Mouse (Mus musculus): Measurements from ENCODE around the gene Dpysl4.

The Dpysl4 gene

GRCm38 (mm10) chr7:139085629-139086194 is at the start of gene Dpysl4:
Gene Dpysl4, plus strand, starts transcription at chr7:139086001.
- in situ Hi-C loops (cut with MboI, MseI), result no loop called here

- in situ Hi-C loops (cut with MboI, MseI), result no loop called here
These were observed 22.4 kb upstream of the Dpysl4 start for GRCm38 (mm10) chr7:139063406-139063805.

GRCm38 (mm10) chr7:139068182-139068623 is 17.6 kb upstream of the Dpysl4 start:
- in situ Hi-C loops (cut with MboI, MseI), result loop anchor here (5.0 kb wide), 1 partner anchor 46 kb away; no protein-coding TSS in a partner anchor

- in situ Hi-C loops (cut with MboI, MseI), result loop anchor here (10.0 kb wide), 1 partner anchor 1719 kb away; no protein-coding TSS in a partner anchor
These were observed 11.6 kb upstream of the Dpysl4 start for GRCm38 (mm10) chr7:139074189-139074588.

- in situ Hi-C loops (cut with MboI, MseI), result loop anchor here (10.0 kb wide), 1 partner anchor 1720 kb away; no protein-coding TSS in a partner anchor
These were observed 10.6 kb upstream of the Dpysl4 start for GRCm38 (mm10) chr7:139075054-139075794.

- in situ Hi-C loops (cut with MboI, MseI), result loop anchor here (10.0 kb wide), 1 partner anchor 1722 kb away; no protein-coding TSS in a partner anchor
These were observed 8.5 kb upstream of the Dpysl4 start for GRCm38 (mm10) chr7:139077283-139077682.

GRCm38 (mm10) chr7:139078181-139078580 is 7.6 kb upstream of the Dpysl4 start:
- in situ Hi-C loops (cut with MboI, MseI), result loop anchor here (10.0 kb wide), 1 partner anchor 1723 kb away; no protein-coding TSS in a partner anchor

- in situ Hi-C loops (cut with MboI, MseI), result loop anchor here (10.0 kb wide), 1 partner anchor 1724 kb away; no protein-coding TSS in a partner anchor
These were observed 6.7 kb upstream of the Dpysl4 start for GRCm38 (mm10) chr7:139079141-139079540.

GRCm38 (mm10) chr7:139080714-139081113 is 5.1 kb upstream of the Dpysl4 start:
- in situ Hi-C loops (cut with MboI, MseI), result no loop called here

GRCm38 (mm10) chr7:139081158-139081557 is 4.6 kb upstream of the Dpysl4 start:
- in situ Hi-C loops (cut with MboI, MseI), result no loop called here

GRCm38 (mm10) chr7:139082281-139082680 is 3.5 kb upstream of the Dpysl4 start:
- in situ Hi-C loops (cut with MboI, MseI), result no loop called here

- in situ Hi-C loops (cut with MboI, MseI), result no loop called here
These were observed 1.5 kb upstream of the Dpysl4 start for GRCm38 (mm10) chr7:139084316-139084715.

- in situ Hi-C loops (cut with MboI, MseI), result no loop called here
These were observed 676 bp downstream of the Dpysl4 start for GRCm38 (mm10) chr7:139086195-139087158.

- in situ Hi-C loops (cut with MboI, MseI), result no loop called here
These were observed 2.0 kb downstream of the Dpysl4 start for GRCm38 (mm10) chr7:139087801-139088200.

- in situ Hi-C loops (cut with MboI, MseI), result no loop called here
These were observed 4.4 kb downstream of the Dpysl4 start for GRCm38 (mm10) chr7:139089892-139090874.

GRCm38 (mm10) chr7:139091681-139092080 is 5.9 kb downstream of the Dpysl4 start:
- in situ Hi-C loops (cut with MboI, MseI), result no loop called here

- in situ Hi-C loops (cut with MboI, MseI), result no loop called here
These were observed 6.9 kb downstream of the Dpysl4 start for GRCm38 (mm10) chr7:139092676-139093075.

GRCm38 (mm10) chr7:139093124-139093523 is 7.3 kb downstream of the Dpysl4 start:
- in situ Hi-C loops (cut with MboI, MseI), result no loop called here

GRCm38 (mm10) chr7:139093781-139094180 is 8.0 kb downstream of the Dpysl4 start:
- in situ Hi-C loops (cut with MboI, MseI), result no loop called here

GRCm38 (mm10) chr7:139094761-139095160 is 9.0 kb downstream of the Dpysl4 start:
- in situ Hi-C loops (cut with MboI, MseI), result no loop called here
